Mouse (Mus musculus) bone marrow macrophage, adult 2 months (primary cell): ENCODE measurements around the gene Per1. TPM values are rescaled to one million over a fixed set of nuclear protein-coding genes. Genes with fewer than 3 reads are reported as not detected.
A peak's percentile ranks its signal among the peaks of the same experiment; 100 is the strongest.

ENCODE experiments used
- H3K27ac ChIP-seq: 2 replicates; pipeline ENCODE4 v1.5.1; 2012; ENCODE audit warnings: low read depth, low read length; ENCODE audit not compliant: insufficient read depth
- H3K4me1 ChIP-seq: 2 replicates; pipeline ENCODE4 v1.6.1; 2012; ENCODE audit warnings: low read length; ENCODE audit not compliant: control insufficient read depth, insufficient read depth
- H3K4me3 ChIP-seq: 2 replicates; pipeline ENCODE4 v1.5.1; 2012; ENCODE audit warnings: mild to moderate bottlenecking, low read length, moderate library complexity; ENCODE audit not compliant: insufficient read depth
- CTCF ChIP-seq: IDR thresholded peaks from 2 replicates; pipeline ENCODE4 v1.5.1; 2012; ENCODE audit warnings: low read depth, mild to moderate bottlenecking, low read length, moderate library complexity
- POLR2A ChIP-seq: IDR thresholded peaks from 2 replicates; pipeline ENCODE4 v1.6.1; 2012; ENCODE audit warnings: mild to moderate bottlenecking, low read depth, low read length, borderline replicate concordance
- polyA plus RNA-seq: library from polyadenylated mRNA; stranded (reverse); fragments of >200 nt; gene quantifications from 2 replicates; pipeline ENCODE4 v1.2.4, GENCODE M21; 2012; ENCODE audit not compliant: missing spikeins, insufficient read depth, insufficient read length

The Per1 gene
- polyA plus RNA-seq, 1 experiment, result 35.9 TPM

- no peak for TF ChIP-seq POLR2A
- no peak for TF ChIP-seq CTCF
- H3K27ac ChIP-seq, result no peak overlapping the region
- peak overlapping the region; percentile 72 for H3K4me3 ChIP-seq
- H3K4me1 ChIP-seq, result peaks cover 16% of the 10 kb centered on the region
Observed at GRCm38 (mm10) chr11:69121001-69121740, 26.2 kb downstream of the Per1 start.

GRCm38 (mm10) chr11:69121741-69122335 lies 26.8 kb downstream of the Per1 start:
- TF ChIP-seq POLR2A (no peak), CTCF (no peak)
- peaks cover 19% of the 10 kb centered on the region for H3K4me1 ChIP-seq
- no peak overlapping the region for H3K27ac ChIP-seq
- H3K4me3 ChIP-seq, result peak overlapping the region; percentile 72

- Histone ChIP-seq H3K27ac (no peak within 1 kb of the TSS), H3K4me1 (peaks cover 19% of the 10 kb centered on the region), H3K4me3 (peak within 1 kb of the TSS; percentile 79)
- no peak for TF ChIP-seq POLR2A
- TF ChIP-seq CTCF, result no peak
Observed at GRCm38 (mm10) chr11:69122336-69122951, 27.4 kb downstream of the Per1 start, which contains the start of gene 9130213A22Rik. Gene 9130213A22Rik, minus strand, starts transcription at chr11:69122589.

GRCm38 (mm10) chr11:69123056-69123692 lies 28.2 kb downstream of the Per1 start:
- Histone ChIP-seq H3K27ac (no peak overlapping the region), H3K4me1 (peaks cover 19% of the 10 kb centered on the region), H3K4me3 (peak overlapping the region; percentile 79)
- TF ChIP-seq CTCF (no peak), POLR2A (no peak)

GRCm38 (mm10) chr11:69123693-69124497 lies 28.9 kb downstream of the Per1 start:
- TF ChIP-seq POLR2A, result no peak
- TF ChIP-seq CTCF, result no peak
- peaks cover 18% of the 10 kb centered on the region for H3K4me1 ChIP-seq
- peak overlapping the region; percentile 64 for H3K27ac ChIP-seq

GRCm38 (mm10) chr11:69124498-69124847 lies 29.5 kb downstream of the Per1 start:
- Histone ChIP-seq H3K27ac (no peak overlapping the region), H3K4me1 (peaks cover 16% of the 10 kb centered on the region), H3K4me3 (no peak overlapping the region)
- TF ChIP-seq POLR2A (no peak), CTCF (no peak)

More at GRCm38 (mm10) chr11:69123693-69124497, 28.9 kb downstream of the Per1 start:
- H3K4me3 ChIP-seq, result peak overlapping the region; percentile 79

- peak overlapping the region; percentile 56 for H3K4me3 ChIP-seq
- peak; percentile 69 for TF ChIP-seq CTCF
- TF ChIP-seq POLR2A, result no peak
- no peak overlapping the region for H3K27ac ChIP-seq
- peaks cover 15% of the 10 kb centered on the region for H3K4me1 ChIP-seq
Observed at GRCm38 (mm10) chr11:69125041-69125851, 30.2 kb downstream of the Per1 start.

- Histone ChIP-seq H3K4me3 (peak within 1 kb of the TSS; percentile 56), H3K27ac (no peak within 1 kb of the TSS), H3K4me1 (peaks cover 15% of the 10 kb centered on the region)
- TF ChIP-seq POLR2A, result no peak
- TF ChIP-seq CTCF, result no peak
Observed at GRCm38 (mm10) chr11:69125852-69125918, 30.7 kb downstream of the Per1 start, which contains the start of gene Aloxe3. Gene Aloxe3, plus strand, starts transcription at chr11:69125896.
